Mouse (Mus musculus) cerebellum, adult 2 months (tissue): ENCODE data around the gene Gm10553.
"Not testable (repeated sequence)": the region's sequence is repeated elsewhere in the genome, so short reads cannot be mapped to it uniquely, and the experiment has no call there.

Experiments
- CTCF ChIP-seq: fragments of 200-500 bp; IDR thresholded peaks from 2 replicates; pipeline ENCODE4 v1.5.1; 2011; ENCODE audit warnings: low read depth, mild to moderate bottlenecking, control low read depth, low read length, moderate library complexity, borderline replicate concordance; ENCODE audit not compliant: insufficient read depth
- POLR2A ChIP-seq: fragments of 200-500 bp; IDR thresholded peaks from 2 replicates; pipeline ENCODE4 v1.6.1; 2011; ENCODE audit warnings: low read length, control low read depth, borderline replicate concordance; ENCODE audit not compliant: insufficient read depth

DNA sequence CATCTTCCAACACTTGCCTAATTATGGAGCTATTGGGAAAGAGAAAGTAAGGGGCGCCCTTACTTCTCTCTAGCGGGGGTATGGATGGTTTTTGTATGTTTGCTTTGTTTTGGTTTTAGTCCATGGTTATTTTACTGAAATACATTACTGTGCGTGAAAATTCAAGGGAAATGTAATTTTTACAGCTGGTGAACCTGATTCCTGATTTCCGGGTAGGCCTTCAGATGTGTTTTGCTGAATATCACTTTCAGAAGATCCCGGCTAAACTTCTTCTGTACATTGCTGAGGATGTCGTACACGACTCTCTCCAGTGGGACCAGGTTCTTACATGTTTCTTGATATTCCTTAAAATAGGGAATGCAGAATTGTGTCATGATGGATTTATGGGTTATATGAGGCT lies 12.3 kb downstream of the Gm10553 start:
- not testable (repeated sequence) for TF ChIP-seq CTCF, POLR2A
